Mouse (Mus musculus) kidney, embryonic 16.5 days (tissue): Measurements from ENCODE around the gene Syne1. TPM values are rescaled to one million over a fixed set of nuclear protein-coding genes. Genes with fewer than 3 reads are reported as not detected.

Experiments
- ATAC-seq: fragments of 200-750 bp; cut with Nextera tagmentation; 2 replicates; pipeline ENCODE4 v1.8.0; 2017; ENCODE audit warnings: moderate TSS enrichment; ENCODE audit not compliant: low FRiP score, low TSS enrichment
- H3K27ac ChIP-seq: fragments of 300-500 bp; sonication (generic); 2 replicates; pipeline ENCODE4 v1.5.1; 2014; ENCODE audit warnings: low read length
- H3K27me3 ChIP-seq: fragments of 300-500 bp; sonication (generic); 2 replicates; pipeline ENCODE4 v1.6.1; 2014; ENCODE audit warnings: low read length, control low read depth, mixed read lengths; ENCODE audit not compliant: insufficient read depth
- H3K36me3 ChIP-seq: fragments of 300-500 bp; sonication (generic); 2 replicates; pipeline ENCODE4 v1.6.1; 2014; ENCODE audit warnings: low read length, control low read depth, mixed read lengths; ENCODE audit not compliant: insufficient read depth
- H3K4me1 ChIP-seq: fragments of 300-500 bp; sonication (generic); 2 replicates; pipeline ENCODE4 v1.6.1; 2014; ENCODE audit warnings: low read length, control low read depth, mixed read lengths; ENCODE audit not compliant: insufficient read depth
- H3K4me2 ChIP-seq: fragments of 300-500 bp; sonication (generic); replicated peaks from 2 replicates; pipeline ENCODE4 v1.6.1; 2014; ENCODE audit warnings: low read depth, low read length
- H3K4me3 ChIP-seq: fragments of 300-500 bp; sonication (generic); 2 replicates; pipeline ENCODE4 v1.5.1; 2014; ENCODE audit warnings: mild to moderate bottlenecking, low read length
- H3K9ac ChIP-seq: fragments of 300-500 bp; sonication (generic); replicated peaks from 2 replicates; pipeline ENCODE4 v1.6.1; 2014; ENCODE audit warnings: low read length
- H3K9me3 ChIP-seq: fragments of 300-500 bp; sonication (generic); 2 replicates; pipeline ENCODE4 v1.6.1; 2016; ENCODE audit warnings: low read length, control low read depth
- WGBS: fragments of 180-500 bp; shearing (Covaris S2); extraction: QIAGEN DNeasy Blood & Tissue Kit; methylation state at CpG from one replicate; pipeline ENCODE4 v1.1.7; 2014; 5-methylcytosine and 5-hydroxymethylcytosine counted together
- polyA plus RNA-seq: library from polyadenylated mRNA; unstranded; fragments of >200 nt; fragmentation: Nextera tagmentation; extraction: Ambion mirVana; gene quantifications from 2 replicates; pipeline ENCODE4 v1.2.1, GENCODE M21; 2015

Syne1 gene
- polyA plus RNA-seq = 5.2 and 5.3 TPM in 2 replicates

GRCm38 (mm10) chr10:5551382-5551781 is at the start of gene Syne1:
Syne1 (minus strand) TSS chr10:5551482.
- Histone ChIP-seq H3K9ac (peak within 1 kb of the TSS; percentile 55), H3K27me3 (0 out of 2 replicates have a peak, but pooled peaks cover 3% of the 10 kb centered on the region), H3K4me3 (peak within 1 kb of the TSS; percentile 56), H3K27ac (no peak within 1 kb of the TSS), H3K9me3 (no peaks in the 10 kb centered on the region), H3K36me3 (no peaks in the 10 kb centered on the region), H3K4me2 (peak within 1 kb of the TSS; percentile 91), H3K4me1 (0 out of 2 replicates have a peak, but pooled peaks cover 8% of the 10 kb centered on the region)
- ATAC-seq = no peak
- WGBS = 91% methylated on average over 5 of the region's 5 CpGs

DNA sequence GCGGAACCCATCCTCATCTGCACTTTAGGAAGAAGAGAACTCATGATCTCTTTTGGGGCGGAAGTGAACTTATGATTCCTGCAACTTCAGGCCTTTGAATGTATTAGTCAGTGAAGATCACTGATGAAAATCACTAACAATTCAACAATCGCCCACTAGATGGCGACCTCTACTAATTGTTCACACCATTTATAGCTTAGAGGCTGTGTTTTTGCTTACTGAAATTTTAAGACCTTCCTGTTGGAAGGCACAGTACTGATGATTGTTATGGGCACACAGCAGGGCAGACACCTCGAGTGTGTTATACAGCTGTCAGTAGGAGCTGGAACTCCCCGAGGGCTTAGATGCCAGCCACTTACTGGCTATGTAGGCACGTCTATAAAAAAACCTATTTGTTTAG is 48.8 kb upstream of the Syne1 start:
- Histone ChIP-seq H3K9ac (no peak overlapping the region), H3K4me1 (no peaks in the 10 kb centered on the region), H3K9me3 (no peaks in the 10 kb centered on the region), H3K4me2 (no peak overlapping the region), H3K4me3 (no peak overlapping the region), H3K27ac (no peak overlapping the region), H3K27me3 (no peaks in the 10 kb centered on the region), H3K36me3 (no peaks in the 10 kb centered on the region)
- 13% methylated on average over 7 of the region's 7 CpGs for WGBS
- peak; percentile 73; the same call in 1 of the 2 replicates for ATAC-seq

DNA sequence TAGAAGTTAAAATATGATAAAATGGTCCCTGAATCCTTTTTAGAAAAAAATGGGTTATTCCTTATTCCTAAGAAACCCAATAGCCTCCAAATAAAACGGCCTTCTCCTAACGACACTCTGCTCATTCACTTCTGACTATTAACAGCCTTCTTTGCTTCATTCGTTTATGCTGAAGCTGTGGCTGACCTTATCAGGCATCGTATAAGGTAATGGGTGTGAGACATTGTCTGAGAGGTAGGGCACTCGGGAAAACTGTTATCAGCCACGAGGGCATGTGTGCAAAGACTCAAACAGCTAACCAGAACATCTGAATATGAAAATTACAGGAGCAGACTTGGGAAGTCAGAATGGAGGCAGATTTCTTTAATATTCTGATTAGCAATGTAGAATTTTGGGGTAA is 45.3 kb upstream of the Syne1 start:
- H3K27ac ChIP-seq = no peak overlapping the region
- no peaks in the 10 kb centered on the region for H3K36me3 ChIP-seq
- peak overlapping the region; percentile 20; the same call in 1 of the 2 replicates for H3K4me2 ChIP-seq
- WGBS = 52% methylated on average over 6 of the region's 6 CpGs
- ATAC-seq = no peak
- no peaks in the 10 kb centered on the region for H3K27me3 ChIP-seq
- 0 out of 2 replicates have a peak overlapping the region, but pooled peaks have one; percentile 1 for H3K9ac ChIP-seq
- peak overlapping the region; percentile 9; the same call in 1 of the 2 replicates for H3K4me3 ChIP-seq
- H3K9me3 ChIP-seq = no peaks in the 10 kb centered on the region
- H3K4me1 ChIP-seq = no peaks in the 10 kb centered on the region

- ATAC-seq = no peak
- H3K9ac ChIP-seq = peak overlapping the region; percentile 45
- H3K27ac ChIP-seq = 0 out of 2 replicates have a peak overlapping the region, but pooled peaks have one; percentile 7
- no peaks in the 10 kb centered on the region for H3K4me1 ChIP-seq
- H3K36me3 ChIP-seq = no peaks in the 10 kb centered on the region
- WGBS = 63% methylated on average over 5 of the region's 5 CpGs
- H3K4me3 ChIP-seq = peak overlapping the region; percentile 33
- H3K4me2 ChIP-seq = no peak overlapping the region
- no peaks in the 10 kb centered on the region for H3K9me3 ChIP-seq
- H3K27me3 ChIP-seq = no peaks in the 10 kb centered on the region
These were observed 43.2 kb upstream of the Syne1 start for GRCm38 (mm10) chr10:5594457-5594856.

- ATAC-seq = no peak; the same call in 1 of the 2 replicates
- peak within 1 kb of the TSS; percentile 45; the same call in 1 of the 2 replicates for H3K9ac ChIP-seq
- H3K4me1 ChIP-seq = no peaks in the 10 kb centered on the region
- H3K27ac ChIP-seq = peak within 1 kb of the TSS; percentile 68; the same call in 1 of the 2 replicates
- H3K4me3 ChIP-seq = peak within 1 kb of the TSS; percentile 33
- H3K27me3 ChIP-seq = no peaks in the 10 kb centered on the region
- no peak within 1 kb of the TSS for H3K4me2 ChIP-seq
- 10% methylated on average over 5 of the region's 5 CpGs for whole genome bisulfite sequencing
- H3K9me3 ChIP-seq = no peaks in the 10 kb centered on the region
- H3K36me3 ChIP-seq = no peaks in the 10 kb centered on the region
These were observed 42.2 kb upstream of the Syne1 start, which contains the start of gene Myct1 for GRCm38 (mm10) chr10:5593464-5593863. Myct1 (plus strand) TSS chr10:5593775.

DNA sequence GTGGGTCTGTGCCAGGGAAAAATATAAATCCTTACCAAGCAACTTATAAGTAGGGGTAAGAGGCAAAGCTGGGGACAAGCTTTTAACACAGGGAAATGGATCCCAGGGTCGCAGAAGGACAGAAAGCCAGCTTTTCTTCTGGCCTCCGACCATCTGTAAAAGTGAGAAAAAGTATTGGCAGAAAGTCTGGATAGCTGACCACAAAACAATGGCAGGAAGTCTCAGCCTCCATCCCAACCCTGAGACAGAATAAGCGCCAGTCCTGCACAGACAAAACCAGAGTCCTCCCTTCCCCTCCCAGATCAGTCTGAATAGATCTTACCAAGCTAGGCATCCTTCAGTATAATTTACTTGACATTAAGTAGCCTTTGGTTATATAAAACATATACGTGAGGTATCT is 40.7 kb upstream of the Syne1 start:
- H3K9ac ChIP-seq = no peak overlapping the region
- no peaks in the 10 kb centered on the region for H3K27me3 ChIP-seq
- no peaks in the 10 kb centered on the region for H3K9me3 ChIP-seq
- no peak overlapping the region for H3K4me3 ChIP-seq
- WGBS = 75% methylated on average over 4 of the region's 4 CpGs
- ATAC-seq = no peak
- no peaks in the 10 kb centered on the region for H3K36me3 ChIP-seq
- H3K4me2 ChIP-seq = no peak overlapping the region
- H3K4me1 ChIP-seq = no peaks in the 10 kb centered on the region
- peak overlapping the region; percentile 48; the same call in 1 of the 2 replicates for H3K27ac ChIP-seq

DNA sequence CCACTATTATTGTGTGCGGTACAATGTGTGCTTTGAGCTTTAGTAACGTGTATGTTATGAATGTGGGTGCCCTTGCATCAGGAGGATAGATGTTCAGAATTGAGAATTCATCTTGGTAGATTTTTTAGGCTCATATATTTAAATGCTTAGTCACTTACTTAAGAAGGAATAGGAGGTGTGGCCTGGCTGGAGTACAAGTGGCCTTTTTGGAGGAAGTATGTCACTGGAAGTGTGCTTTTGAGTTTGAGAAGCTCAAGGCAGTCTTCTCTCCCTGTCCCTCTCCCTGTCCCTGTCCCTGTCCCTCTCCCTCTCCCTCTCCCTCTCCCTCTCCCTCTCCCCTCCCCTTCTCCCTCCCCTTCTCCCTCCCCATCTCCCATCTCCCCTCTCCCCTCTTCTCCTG is 39.8 kb upstream of the Syne1 start:
- Histone ChIP-seq H3K9me3 (no peaks in the 10 kb centered on the region), H3K9ac (no peak overlapping the region), H3K4me1 (no peaks in the 10 kb centered on the region), H3K27me3 (no peaks in the 10 kb centered on the region), H3K4me2 (no peak overlapping the region), H3K27ac (peak overlapping the region; percentile 35; the same call in 1 of the 2 replicates), H3K4me3 (no peak overlapping the region), H3K36me3 (no peaks in the 10 kb centered on the region)
- no peak for ATAC-seq
- 78% methylated on average over 2 of the region's 2 CpGs for WGBS

- H3K4me1 ChIP-seq = no peaks in the 10 kb centered on the region
- H3K9me3 ChIP-seq = no peaks in the 10 kb centered on the region
- WGBS = 65% methylated on average over 2 of the region's 2 CpGs
- H3K4me3 ChIP-seq = no peak overlapping the region
- H3K27ac ChIP-seq = no peak overlapping the region
- no peak overlapping the region for H3K4me2 ChIP-seq
- no peaks in the 10 kb centered on the region for H3K27me3 ChIP-seq
- no peaks in the 10 kb centered on the region for H3K36me3 ChIP-seq
- ATAC-seq = no peak
- no peak overlapping the region for H3K9ac ChIP-seq
These were observed 22.0 kb upstream of the Syne1 start for GRCm38 (mm10) chr10:5573328-5573727.

DNA sequence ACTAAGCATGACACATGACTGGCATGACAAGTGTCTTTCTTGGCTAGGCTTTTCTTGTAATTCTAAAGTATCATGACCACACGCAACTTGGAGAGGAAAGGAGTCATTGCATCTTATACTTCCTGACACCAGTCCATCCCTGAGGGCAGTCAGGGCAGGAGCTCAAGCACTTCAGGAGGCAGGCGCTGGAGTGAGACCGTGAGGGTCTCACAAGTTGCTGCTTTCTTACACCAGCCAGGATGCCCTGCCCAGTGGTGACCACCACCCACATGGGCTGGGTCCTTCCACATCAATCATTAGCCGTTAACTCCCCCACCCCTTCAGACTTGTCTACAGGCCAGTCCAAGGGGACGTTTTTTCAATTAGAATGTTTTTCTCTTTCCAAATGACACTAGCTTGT is 20.1 kb upstream of the Syne1 start:
- Histone ChIP-seq H3K4me3 (no peak overlapping the region), H3K4me2 (no peak overlapping the region), H3K9me3 (no peaks in the 10 kb centered on the region), H3K36me3 (no peaks in the 10 kb centered on the region), H3K27ac (no peak overlapping the region), H3K27me3 (no peaks in the 10 kb centered on the region), H3K9ac (no peak overlapping the region), H3K4me1 (no peaks in the 10 kb centered on the region)
- WGBS = 16% methylated on average over 5 of the region's 5 CpGs
- no peak for ATAC-seq

GRCm38 (mm10) chr10:5570059-5570458 is 18.8 kb upstream of the Syne1 start:
- WGBS = 85% methylated on average over 8 of the region's 8 CpGs
- Histone ChIP-seq H3K4me1 (no peaks in the 10 kb centered on the region), H3K9ac (no peak overlapping the region), H3K27me3 (no peaks in the 10 kb centered on the region), H3K4me2 (no peak overlapping the region), H3K36me3 (no peaks in the 10 kb centered on the region), H3K4me3 (no peak overlapping the region), H3K9me3 (no peaks in the 10 kb centered on the region), H3K27ac (no peak overlapping the region)
- no peak for ATAC-seq
